Mouse (Mus musculus) intestine, embryonic 16.5 days (tissue): ENCODE results near the gene Tcf7l1. TPM values are rescaled to one million over a fixed set of nuclear protein-coding genes. Genes with fewer than 3 reads are reported as not detected.

Source experiments
- ATAC-seq: fragments of 200-750 bp; cut with Nextera tagmentation; 2 replicates; pipeline ENCODE4 v1.8.0; 2017; ENCODE audit warnings: moderate TSS enrichment, moderate library complexity
- H3K27ac ChIP-seq: fragments of 300-500 bp; sonication (generic); 2 replicates; pipeline ENCODE4 v1.5.1; 2014; ENCODE audit warnings: mild to moderate bottlenecking, low read length
- H3K27me3 ChIP-seq: fragments of 300-500 bp; sonication (generic); replicated peaks from 2 replicates; pipeline ENCODE4 v1.6.1; 2014; ENCODE audit warnings: low read length, control low read depth, mixed read lengths; ENCODE audit not compliant: control insufficient read depth, insufficient read depth
- H3K36me3 ChIP-seq: fragments of 300-500 bp; sonication (generic); 2 replicates; pipeline ENCODE4 v1.6.1; 2014; ENCODE audit warnings: low read length, control low read depth; ENCODE audit not compliant: control insufficient read depth, insufficient read depth
- H3K4me1 ChIP-seq: fragments of 300-500 bp; sonication (generic); 2 replicates; pipeline ENCODE4 v1.6.1; 2014; ENCODE audit warnings: low read length, control low read depth, mixed read lengths; ENCODE audit not compliant: control insufficient read depth, insufficient read depth
- H3K4me2 ChIP-seq: fragments of 300-500 bp; sonication (generic); 2 replicates; pipeline ENCODE4 v1.6.1; 2014; ENCODE audit warnings: low read depth, low read length, control low read depth
- H3K4me3 ChIP-seq: fragments of 300-500 bp; sonication (generic); 2 replicates; pipeline ENCODE4 v1.5.1; 2014; ENCODE audit warnings: mild to moderate bottlenecking, low read length
- H3K9ac ChIP-seq: fragments of 300-500 bp; sonication (generic); 2 replicates; pipeline ENCODE4 v1.6.1; 2014; ENCODE audit warnings: low read depth, low read length
- H3K9me3 ChIP-seq: fragments of 300-500 bp; sonication (generic); 2 replicates; pipeline ENCODE4 v1.6.1; 2016; ENCODE audit warnings: low read length, control low read depth; ENCODE audit not compliant: control insufficient read depth
- WGBS: fragments of 180-500 bp; shearing (Covaris S2); extraction: QIAGEN DNeasy Blood & Tissue Kit; methylation state at CpG from one replicate; pipeline ENCODE4 v1.1.7; 2014; 5-methylcytosine and 5-hydroxymethylcytosine counted together
- polyA plus RNA-seq: library from polyadenylated mRNA; unstranded; fragments of >200 nt; fragmentation: Nextera tagmentation; extraction: Ambion mirVana; gene quantifications from 2 replicates; pipeline ENCODE4 v1.2.1, GENCODE M21; 2015

The Tcf7l1 gene
- polyA plus RNA-seq, 1 experiment from 2014 or later, result 8.5 TPM

DNA sequence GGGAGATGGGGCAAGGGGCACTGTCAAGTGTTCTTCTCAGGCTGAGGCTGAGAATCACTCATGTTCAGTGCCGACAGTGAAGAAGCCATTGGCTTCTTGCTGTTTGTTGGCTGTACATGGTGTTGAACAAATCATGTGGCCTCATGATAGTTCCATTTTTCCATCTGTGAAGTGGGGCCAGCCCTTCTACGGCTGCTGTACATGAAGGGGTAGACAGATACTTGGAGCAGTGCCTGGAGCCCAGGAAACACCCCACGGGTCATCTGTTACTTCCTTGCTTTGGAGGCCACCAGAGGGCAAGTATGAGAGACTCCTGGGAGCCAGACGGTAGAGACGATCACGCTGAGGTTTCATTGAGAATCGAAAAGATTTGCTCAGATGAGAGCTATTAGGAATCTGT lies 46.7 kb downstream of the Tcf7l1 start:
- peaks cover 50% of the 10 kb centered on the region for H3K4me1 ChIP-seq
- ATAC-seq, result no peak

DNA sequence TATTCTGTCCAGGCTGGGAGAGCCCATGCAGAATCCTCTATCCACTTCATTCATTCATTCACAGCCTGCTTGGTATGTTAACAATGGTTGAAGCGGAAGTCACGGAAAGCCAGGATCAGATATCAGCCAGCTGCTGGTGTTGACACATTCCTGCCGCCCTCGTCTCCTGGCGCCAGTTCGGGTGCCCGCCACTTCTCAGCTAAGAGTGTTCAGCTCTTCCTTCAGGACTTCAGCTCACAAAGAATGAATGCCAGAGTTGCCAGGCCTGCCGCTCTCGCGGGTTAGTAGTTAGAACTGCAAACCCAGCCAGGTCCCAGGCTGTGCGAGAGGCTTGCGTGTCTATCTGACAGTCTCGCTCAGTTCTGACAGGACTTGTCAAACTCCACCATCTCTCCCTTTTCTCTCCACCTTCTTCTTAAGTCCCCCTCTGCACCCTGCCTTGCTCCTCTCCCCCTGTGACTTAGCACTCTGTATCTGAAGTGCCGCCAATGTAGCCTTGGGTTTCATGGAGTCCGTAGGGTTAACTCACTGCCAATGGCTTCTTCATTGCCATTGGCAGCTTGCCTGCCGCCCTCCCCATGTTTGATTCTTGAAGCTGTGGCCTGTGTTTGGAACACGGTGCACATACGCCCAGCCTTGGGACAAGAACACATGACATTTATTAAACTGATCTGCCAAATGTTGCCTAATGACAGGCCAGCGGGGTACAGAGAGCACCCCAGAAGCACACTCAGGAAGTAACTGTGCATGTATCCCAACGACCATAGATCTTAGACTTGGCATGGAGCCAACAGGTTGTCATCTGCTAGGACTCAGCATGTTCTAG lies 48.2 kb downstream of the Tcf7l1 start:
- Histone ChIP-seq H3K9ac (0 out of 2 replicates have a peak overlapping the region, but pooled peaks have one; percentile 30), H3K27me3 (no peaks in the 10 kb centered on the region), H3K4me3 (no peak overlapping the region; the same call in 1 of the 2 replicates), H3K4me1 (peaks cover 40% of the 10 kb centered on the region), H3K9me3 (no peaks in the 10 kb centered on the region), H3K36me3 (no peaks in the 10 kb centered on the region), H3K27ac (peak overlapping the region; percentile 60), H3K4me2 (peak overlapping the region; percentile 14; the same call in 1 of the 2 replicates)
- 37% methylated on average over 20 of the region's 20 CpGs for WGBS
- ATAC-seq, result peak; percentile 51

More for the DNA sequence above, 46.7 kb downstream of the Tcf7l1 start:
- H3K4me2 ChIP-seq, result no peak overlapping the region
- WGBS, result 75% methylated on average over 7 of the region's 7 CpGs
- no peaks in the 10 kb centered on the region for H3K36me3 ChIP-seq
- no peak overlapping the region for H3K27ac ChIP-seq
- H3K27me3 ChIP-seq, result no peaks in the 10 kb centered on the region
- no peak overlapping the region for H3K4me3 ChIP-seq
- H3K9me3 ChIP-seq, result no peaks in the 10 kb centered on the region
- no peak overlapping the region for H3K9ac ChIP-seq

GRCm38 (mm10) chr6:72736872-72737271 lies 52.2 kb downstream of the Tcf7l1 start:
- Histone ChIP-seq H3K4me1 (peaks cover 22% of the 10 kb centered on the region), H3K27ac (no peak overlapping the region), H3K4me3 (no peak overlapping the region), H3K27me3 (no peaks in the 10 kb centered on the region), H3K9me3 (no peaks in the 10 kb centered on the region), H3K36me3 (no peaks in the 10 kb centered on the region), H3K4me2 (no peak overlapping the region), H3K9ac (no peak overlapping the region)
- no peak for ATAC-seq
- WGBS, result 77% methylated on average over 11 of the region's 11 CpGs

GRCm38 (mm10) chr6:72735206-72735605 lies 53.8 kb downstream of the Tcf7l1 start:
- Histone ChIP-seq H3K27ac (no peak overlapping the region), H3K9ac (no peak overlapping the region), H3K4me2 (no peak overlapping the region), H3K4me3 (no peak overlapping the region), H3K4me1 (peaks cover 9% of the 10 kb centered on the region), H3K36me3 (no peaks in the 10 kb centered on the region), H3K27me3 (no peaks in the 10 kb centered on the region), H3K9me3 (no peaks in the 10 kb centered on the region)
- no peak for ATAC-seq
- WGBS, result 35% methylated on average over 12 of the region's 12 CpGs

- ATAC-seq, result peak; percentile 45
- Histone ChIP-seq H3K36me3 (no peaks in the 10 kb centered on the region), H3K9me3 (no peaks in the 10 kb centered on the region), H3K4me1 (peaks cover 7% of the 10 kb centered on the region), H3K27me3 (no peaks in the 10 kb centered on the region), H3K4me3 (no peak overlapping the region), H3K4me2 (no peak overlapping the region), H3K27ac (no peak overlapping the region), H3K9ac (no peak overlapping the region)
- 88% methylated on average over 3 of the region's 3 CpGs for WGBS
Observed at GRCm38 (mm10) chr6:72733375-72733774, 55.7 kb downstream of the Tcf7l1 start.

- 77% methylated on average over 4 of the region's 4 CpGs for WGBS
- no peak for ATAC-seq
Observed at GRCm38 (mm10) chr6:72732109-72732508, 56.9 kb downstream of the Tcf7l1 start.

GRCm38 (mm10) chr6:72730560-72730849 lies 58.5 kb downstream of the Tcf7l1 start:
- no peak overlapping the region for H3K27ac ChIP-seq
- WGBS, result 68% methylated on average over 8 of the region's 8 CpGs

More at GRCm38 (mm10) chr6:72732109-72732508, 56.9 kb downstream of the Tcf7l1 start:
- no peaks in the 10 kb centered on the region for H3K9me3 ChIP-seq
- no peak overlapping the region for H3K4me2 ChIP-seq
- no peaks in the 10 kb centered on the region for H3K36me3 ChIP-seq
- no peak overlapping the region for H3K9ac ChIP-seq
- no peaks in the 10 kb centered on the region for H3K27me3 ChIP-seq
- peaks cover 7% of the 10 kb centered on the region for H3K4me1 ChIP-seq
- H3K27ac ChIP-seq, result no peak overlapping the region
- H3K4me3 ChIP-seq, result no peak overlapping the region

GRCm38 (mm10) chr6:72729831-72730559 lies 59.1 kb downstream of the Tcf7l1 start:
- H3K9me3 ChIP-seq, result no peaks in the 10 kb centered on the region
- H3K27ac ChIP-seq, result no peak overlapping the region
- 77% methylated on average over 14 of the region's 14 CpGs for WGBS
- no peak overlapping the region for H3K4me3 ChIP-seq
- H3K9ac ChIP-seq, result no peak overlapping the region
- H3K4me1 ChIP-seq, result peaks cover 4% of the 10 kb centered on the region
- H3K4me2 ChIP-seq, result no peak overlapping the region
- H3K27me3 ChIP-seq, result no peaks in the 10 kb centered on the region
- H3K36me3 ChIP-seq, result no peaks in the 10 kb centered on the region
- ATAC-seq, result no peak

More at GRCm38 (mm10) chr6:72730560-72730849, 58.5 kb downstream of the Tcf7l1 start:
- no peaks in the 10 kb centered on the region for H3K9me3 ChIP-seq
- no peaks in the 10 kb centered on the region for H3K36me3 ChIP-seq
- H3K4me3 ChIP-seq, result no peak overlapping the region
- no peak overlapping the region for H3K9ac ChIP-seq
- H3K27me3 ChIP-seq, result no peaks in the 10 kb centered on the region
- ATAC-seq, result no peak
- H3K4me1 ChIP-seq, result peaks cover 7% of the 10 kb centered on the region
- H3K4me2 ChIP-seq, result no peak overlapping the region

- no peak overlapping the region for H3K27ac ChIP-seq
- ATAC-seq, result no peak
- H3K4me3 ChIP-seq, result no peak overlapping the region
- WGBS, result 55% methylated on average over 6 of the region's 6 CpGs
- no peak overlapping the region for H3K9ac ChIP-seq
- H3K27me3 ChIP-seq, result no peaks in the 10 kb centered on the region
- no peaks in the 10 kb centered on the region for H3K36me3 ChIP-seq
- H3K9me3 ChIP-seq, result no peaks in the 10 kb centered on the region
- no peak overlapping the region for H3K4me2 ChIP-seq
- peaks cover 14% of the 10 kb centered on the region for H3K4me1 ChIP-seq
Observed at GRCm38 (mm10) chr6:72727826-72728225, 61.2 kb downstream of the Tcf7l1 start.
